Mouse (Mus musculus): ENCODE data around the gene Gpatch3.

The Gpatch3 gene

DNA sequence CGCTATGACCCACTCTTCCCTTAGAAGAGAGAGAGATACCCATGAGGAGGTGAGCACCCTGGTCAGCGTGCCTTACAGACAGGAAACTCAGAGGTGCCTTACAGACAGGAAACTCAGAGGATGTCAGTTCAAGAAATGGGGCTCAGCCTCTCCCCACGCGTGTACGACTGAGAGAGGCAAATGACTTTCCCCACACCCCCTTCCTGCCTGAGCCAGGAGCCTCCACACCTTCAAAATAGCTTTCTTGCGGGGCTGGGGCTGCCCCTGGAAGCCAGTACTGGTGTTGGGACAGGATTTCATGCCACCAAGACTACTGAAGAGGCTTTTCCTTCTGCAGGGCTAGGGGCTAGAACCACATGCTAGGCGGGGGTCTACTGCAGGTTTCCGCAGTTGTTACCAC is 46.1 kb downstream of the Gpatch3 start:
- DNase-seq (ENCODE audit: low spot score) = no peak

DNA sequence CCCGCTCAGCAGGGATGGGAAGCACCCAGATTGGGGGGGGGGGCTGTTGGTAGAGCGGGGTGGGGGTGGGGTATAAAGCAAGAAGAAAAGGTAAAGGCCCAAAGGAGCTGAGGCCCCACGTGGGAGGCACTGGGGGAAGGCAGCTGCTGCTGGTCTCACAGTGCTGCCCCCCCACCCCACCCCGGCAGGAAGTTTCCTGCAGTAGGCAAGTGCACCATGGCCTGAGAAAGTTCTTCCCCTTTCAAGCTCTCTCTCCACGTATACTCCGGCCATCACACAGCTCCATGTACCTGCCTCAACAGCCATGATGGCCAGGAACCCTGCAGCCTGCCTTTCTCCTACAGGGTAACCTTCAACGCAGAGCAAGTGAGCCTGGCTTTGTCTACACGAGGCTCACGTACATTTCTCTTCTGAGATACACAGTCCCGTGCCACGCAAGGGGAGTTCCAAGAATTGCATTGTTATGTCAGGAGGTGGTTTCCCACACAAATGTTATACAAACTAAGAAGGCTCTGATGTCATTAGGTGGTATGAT is 47.7 kb downstream of the Gpatch3 start:
- DNase-seq (ENCODE audit: low spot score) = no peak

DNA sequence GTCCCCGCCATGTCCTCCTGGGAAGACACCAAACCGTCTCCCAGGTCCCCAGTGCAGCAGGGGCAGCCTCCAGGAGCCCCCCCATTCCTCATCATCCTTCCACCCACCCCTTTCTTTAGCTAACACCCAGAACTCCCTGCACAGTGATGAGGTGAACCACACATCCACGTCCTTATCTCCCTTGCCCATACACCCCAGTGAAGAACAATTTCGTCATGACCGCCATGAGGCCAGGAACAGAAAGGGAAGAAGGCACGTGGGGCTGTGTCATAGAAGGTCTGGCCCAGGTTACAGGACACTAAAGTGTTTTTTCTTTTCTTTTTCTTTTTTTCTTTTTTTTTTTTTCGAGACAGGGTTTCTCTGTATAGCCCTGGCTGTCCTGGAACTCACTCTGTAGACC is 50.3 kb downstream of the Gpatch3 start:
- no peak for DNase-seq (ENCODE audit: low spot score)

DNA sequence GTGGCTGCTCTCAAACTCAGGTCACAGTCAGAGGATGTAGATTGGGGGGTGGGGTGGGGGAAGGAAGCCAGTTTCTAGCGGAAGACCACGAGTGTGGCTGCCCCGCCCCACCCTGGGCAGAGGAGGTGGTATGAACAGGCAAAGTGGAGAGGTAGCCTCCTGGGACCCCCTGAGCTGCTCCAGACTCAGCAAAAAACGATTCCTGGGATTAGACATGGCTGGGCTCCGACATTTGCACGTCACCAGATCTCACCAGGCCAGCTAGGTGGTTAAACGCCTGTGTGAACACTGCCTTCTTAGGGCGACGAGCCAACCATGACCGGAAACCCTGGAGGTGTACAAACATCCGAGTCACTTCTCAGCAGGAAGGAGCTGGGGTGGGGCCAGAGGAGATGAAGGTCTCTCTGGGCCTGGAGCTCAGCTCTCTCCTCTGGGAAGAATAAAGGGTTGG is 51.1 kb downstream of the Gpatch3 start:
- peak; percentile 33 for DNase-seq (ENCODE audit: low spot score)

DNA sequence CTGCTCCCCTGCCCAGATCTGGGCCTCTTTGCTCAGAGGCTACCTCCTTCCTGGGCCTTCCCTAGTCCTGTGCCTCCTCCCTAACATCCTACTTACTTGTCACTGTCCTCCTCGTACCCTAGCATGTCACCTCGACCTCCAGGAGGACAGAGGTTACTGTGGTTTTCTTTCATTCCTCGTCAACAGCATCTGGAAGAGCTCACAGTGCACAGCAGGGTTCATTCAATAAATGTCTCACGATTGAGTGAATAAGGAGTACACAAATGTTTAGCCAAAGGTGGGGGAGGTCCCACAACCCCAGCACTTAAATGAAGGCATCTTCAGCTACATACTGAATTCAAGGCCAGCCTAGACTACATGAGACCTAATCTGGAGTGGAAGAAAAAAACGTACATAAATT is 51.7 kb downstream of the Gpatch3 start:
- no peak for DNase-seq (ENCODE audit: low spot score)

DNA sequence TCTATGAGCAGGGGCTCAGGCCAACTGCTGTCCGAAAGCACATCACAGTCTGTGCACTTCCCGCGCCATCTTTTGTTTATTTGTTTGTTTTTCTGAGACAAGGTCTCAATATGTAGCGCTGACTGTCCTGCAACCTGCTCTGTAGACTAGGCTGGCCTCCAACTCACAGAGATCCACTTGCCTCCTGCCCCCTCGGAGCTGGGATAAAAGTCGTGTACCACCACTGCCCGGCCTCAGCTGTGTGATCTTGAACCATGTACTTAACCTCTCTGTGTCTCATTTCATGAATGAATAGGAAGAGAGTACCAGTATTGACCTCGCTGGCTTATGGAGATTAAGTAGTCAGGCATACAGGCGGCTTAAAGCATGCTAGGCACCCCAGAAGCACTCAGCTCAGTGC is 52.1 kb downstream of the Gpatch3 start:
- no peak for DNase-seq (ENCODE audit: low spot score)

DNA sequence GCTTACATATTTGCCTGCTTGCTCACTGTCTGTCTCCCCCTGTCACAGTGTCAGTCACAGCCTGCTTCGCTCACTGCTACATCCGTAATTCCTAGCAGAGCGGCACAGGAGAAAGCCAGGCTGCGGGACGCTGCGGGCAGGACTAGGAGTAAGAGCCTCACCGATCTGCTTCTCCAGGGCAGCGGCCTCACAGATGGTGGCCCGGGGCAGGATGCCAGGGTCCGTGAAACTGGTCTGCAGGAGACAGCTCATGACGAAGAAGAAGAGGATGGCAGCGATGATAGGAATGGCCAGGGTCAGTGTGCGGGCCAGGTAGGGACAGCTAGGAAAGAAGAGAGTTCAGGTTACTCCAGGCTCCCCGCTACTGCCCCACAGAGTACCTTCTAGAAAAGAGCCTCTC is 52.5 kb downstream of the Gpatch3 start:
- no peak for DNase-seq (ENCODE audit: low spot score)

DNA sequence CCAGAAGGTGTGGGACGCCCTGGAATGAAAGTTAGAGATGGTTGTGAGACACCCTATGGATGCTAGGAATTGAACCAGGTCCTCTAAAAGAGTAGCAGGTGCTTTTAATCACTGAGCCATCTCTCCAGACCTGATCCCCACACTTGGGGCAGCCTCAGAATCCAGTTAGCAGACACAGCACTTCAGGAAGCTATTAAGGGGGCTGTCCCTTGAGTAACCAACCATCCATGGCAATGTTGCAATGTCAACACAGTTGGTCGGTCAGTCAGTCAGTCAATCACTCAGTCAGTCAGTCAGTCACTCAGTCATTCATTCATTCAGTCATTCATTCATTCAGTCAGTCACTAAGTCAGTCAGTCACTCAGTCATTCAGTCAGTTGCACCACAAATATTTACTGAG is 54.0 kb downstream of the Gpatch3 start:
- no peak for DNase-seq (ENCODE audit: low spot score)

DNA sequence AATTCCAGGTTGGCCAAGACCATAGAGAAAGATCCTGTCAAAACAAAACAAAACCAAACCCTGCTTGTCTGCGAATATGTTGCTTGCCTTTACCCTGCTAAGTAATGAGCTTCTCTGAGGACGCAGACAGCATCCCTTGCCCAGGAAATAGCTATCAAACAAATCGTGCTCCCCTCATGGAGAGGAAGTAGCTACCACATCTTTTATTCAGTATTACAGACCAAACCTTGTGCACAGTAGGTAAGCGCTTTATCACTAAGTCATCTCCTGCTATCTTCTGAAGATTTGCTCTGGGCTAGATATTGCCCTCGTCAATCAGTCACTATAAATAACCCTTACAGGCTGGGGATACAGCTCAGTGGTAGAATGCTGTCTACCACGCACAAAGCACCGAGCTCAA is 54.6 kb downstream of the Gpatch3 start:
- no peak for DNase-seq (ENCODE audit: low spot score)

DNA sequence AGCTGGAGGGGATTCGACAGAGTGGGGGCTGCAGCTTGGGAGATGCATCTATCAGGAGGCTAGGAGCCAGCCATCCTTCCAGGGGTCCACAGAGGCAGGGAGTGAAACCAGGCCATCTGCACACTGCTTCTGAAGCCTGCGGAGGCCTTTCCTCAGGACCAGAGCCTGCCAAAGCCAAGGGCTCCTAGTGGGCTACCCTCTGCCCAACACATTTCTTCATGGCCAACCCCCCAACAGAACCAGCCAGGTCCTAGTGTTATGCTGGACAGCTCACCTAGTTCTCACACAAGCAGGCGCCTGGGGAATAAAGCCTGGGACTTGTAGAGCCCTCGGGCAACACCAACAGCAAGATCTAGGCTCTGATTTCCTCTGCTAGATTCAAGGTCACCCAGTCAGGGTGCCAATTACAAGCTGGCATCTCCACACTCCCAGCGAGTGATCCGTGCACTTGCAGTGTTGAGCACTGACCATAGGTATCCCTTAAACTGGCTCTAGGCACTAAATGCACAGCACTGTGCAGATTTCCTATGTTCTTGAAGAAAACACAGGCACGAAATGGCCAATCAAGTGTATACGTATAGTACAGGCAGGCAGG is 55.9 kb downstream of the Gpatch3 start:
- DNase-seq (ENCODE audit: low spot score) = no peak

DNA sequence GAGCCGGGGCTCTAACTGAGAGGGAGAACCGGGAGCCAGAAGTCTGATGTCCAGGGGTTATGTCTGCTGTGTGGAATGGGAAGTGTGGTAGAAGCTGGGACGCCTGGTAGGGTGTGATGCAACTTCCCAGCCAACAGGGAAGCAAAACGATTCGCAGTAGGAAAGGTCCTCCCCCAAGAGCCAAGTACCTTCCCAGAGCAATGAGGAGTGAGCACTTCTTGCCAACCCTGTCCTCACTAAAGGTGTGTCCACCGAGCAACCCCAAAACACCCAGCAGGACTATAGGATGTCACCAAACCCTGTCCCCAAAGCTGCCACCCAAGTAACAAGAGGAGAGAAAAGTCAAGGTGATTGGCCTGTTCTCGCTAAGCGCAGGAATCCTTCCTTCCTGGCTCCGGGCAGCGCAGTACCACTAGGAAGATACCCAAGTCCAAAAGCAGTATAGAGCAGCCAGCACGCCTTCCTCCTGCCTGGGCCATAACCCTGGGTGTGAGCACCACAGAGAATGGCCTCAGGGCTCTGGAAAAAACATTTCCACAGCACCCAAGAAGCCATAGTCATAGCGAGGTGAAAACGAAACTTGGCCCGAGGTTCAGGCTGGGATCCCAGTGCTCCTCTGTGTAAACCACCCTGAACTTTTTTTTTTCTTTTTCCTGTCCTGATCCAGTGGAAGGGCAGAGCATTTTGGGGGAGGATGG is 56.7 kb downstream of the Gpatch3 start:
- no peak for DNase-seq (ENCODE audit: low spot score)

DNA sequence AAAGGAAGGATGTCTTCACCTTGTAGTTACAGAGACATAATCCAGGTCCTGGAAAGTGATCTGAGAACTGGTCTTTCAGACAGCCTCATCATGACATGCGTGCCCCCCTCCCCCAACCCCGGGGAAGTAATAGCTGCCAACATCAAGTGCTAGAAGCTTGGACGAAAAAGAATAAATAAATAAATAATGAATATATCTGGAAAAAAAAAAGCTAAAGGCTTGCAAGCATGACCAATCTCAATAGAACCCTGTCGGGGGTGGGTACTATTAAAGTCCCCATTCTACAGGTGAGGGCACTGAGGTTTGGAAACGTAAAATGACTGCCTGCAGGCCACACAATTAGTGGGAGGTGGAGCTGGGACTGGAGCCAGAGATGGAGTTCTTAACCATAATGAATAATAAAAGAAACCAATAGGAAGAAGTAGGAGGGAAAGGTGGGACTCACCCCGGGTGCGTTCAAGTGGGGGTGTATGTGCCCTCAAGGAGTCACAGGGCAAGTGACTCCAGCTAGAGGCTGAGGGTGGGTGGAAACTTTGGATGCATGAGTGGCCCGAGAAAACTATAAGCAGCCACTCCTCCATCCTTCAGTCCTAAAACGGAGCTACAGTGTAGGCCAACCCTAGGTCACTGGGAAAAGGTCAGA is 57.3 kb downstream of the Gpatch3 start:
- peak; percentile 22 for DNase-seq (ENCODE audit: low spot score)

DNA sequence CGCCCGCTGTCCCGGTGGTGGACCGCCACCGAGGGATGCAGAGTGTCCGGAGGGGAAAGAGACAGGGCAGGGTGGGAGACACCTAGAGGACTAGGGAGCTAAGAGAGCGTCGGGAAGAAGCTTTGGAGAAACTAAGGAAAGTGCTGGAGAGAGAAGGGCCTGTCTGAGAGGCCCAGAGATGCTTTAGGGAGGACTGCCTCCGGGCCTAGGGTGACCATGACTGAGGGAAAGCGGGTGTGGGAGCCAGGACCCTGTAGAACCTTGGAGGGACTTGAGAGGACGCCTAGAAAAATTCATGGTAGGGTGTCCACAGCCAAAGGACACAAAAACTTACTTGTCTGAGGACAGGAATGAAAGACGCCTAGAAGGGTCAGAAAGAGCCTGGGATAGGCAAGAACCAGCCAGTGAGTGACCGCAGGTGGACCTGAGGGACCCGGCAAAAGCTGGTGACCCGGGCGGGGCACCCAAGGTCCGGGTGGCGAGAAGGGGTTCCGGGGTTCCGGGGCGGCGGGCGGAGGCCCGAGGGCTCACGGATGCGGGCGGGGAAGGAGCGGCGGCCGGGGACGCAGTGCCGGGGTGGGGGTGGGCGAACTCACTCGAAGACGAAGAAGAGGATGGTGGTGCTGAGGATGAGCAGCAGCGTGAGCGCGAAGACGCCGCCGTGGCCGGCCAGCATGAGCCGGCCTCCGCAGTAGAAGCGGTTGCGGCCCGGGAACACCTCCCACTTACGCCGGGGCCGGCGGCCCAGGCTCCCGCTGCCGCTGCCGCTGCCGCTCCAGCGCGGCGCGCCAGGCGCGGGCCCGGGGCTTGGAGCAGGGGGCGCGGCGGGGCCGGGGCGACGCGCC is 58.2 kb downstream of the Gpatch3 start:
- DNase-seq (ENCODE audit: low spot score) = no peak

DNA sequence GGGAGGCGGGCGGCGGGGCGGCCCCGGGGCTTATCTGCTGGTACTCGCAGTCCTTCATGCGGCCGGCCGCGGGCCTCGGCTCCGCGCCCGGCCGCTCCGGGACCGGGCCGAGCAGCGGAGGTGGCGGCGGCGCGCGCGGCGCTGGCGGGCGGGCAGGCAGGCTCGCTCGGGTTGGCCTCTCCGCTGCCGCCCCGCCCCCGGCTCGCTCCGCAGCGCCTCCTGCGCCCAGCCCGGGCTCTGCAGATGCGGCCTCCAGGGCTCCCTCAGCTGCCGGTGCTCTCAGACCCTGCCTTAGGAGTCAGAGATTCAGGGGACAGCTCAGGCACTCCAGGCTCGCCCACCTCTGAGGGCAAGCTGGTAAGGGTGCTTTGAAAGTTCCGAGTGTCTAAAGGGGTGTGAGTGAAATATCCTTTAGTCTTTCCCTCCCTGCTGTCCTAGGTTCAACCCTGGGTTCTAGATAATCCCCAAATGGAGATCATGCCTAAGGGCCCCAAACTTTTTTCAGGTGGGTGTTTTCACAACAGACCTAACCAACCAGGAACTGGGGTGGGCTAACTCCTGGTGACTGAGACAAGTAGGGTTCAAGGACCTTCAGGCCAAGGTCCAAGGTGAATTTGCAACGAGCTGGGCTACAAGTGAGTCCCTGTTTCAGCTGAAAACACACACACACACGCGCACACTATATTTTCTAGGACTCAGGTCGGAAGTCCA is 58.9 kb downstream of the Gpatch3 start:
- peak; percentile 86 for DNase-seq (ENCODE audit: low spot score)

All from spleen, adult 12 weeks (tissue).